Mouse (Mus musculus) heart, postnatal 4 days (tissue): Measurements from ENCODE around the gene Fam205a3. TPM values are rescaled to one million over a fixed set of nuclear protein-coding genes. Genes with fewer than 3 reads are reported as not detected.
"Not testable (repeated sequence)": the region's sequence is repeated elsewhere in the genome, so short reads cannot be mapped to it uniquely, and the experiment has no call there.

Experiments
- DNase-seq: peaks from one replicate; pipeline ENCODE4 v3.0.0; 2021
- total RNA-seq, 2 experiments: library from RNA; stranded (reverse); gene quantifications; 2 replicates each; pipeline ENCODE4 v1.2.3; 2021

Gene Fam205a3
- not detected for total RNA-seq

- not testable (repeated sequence) for DNase-seq
Observed at GRCm38 (mm10) chr4:42318034-42318433, at the start of gene Fam205a3. Fam205a3 (plus strand) TSS chr4:42318334.

- DNase-seq: not testable (repeated sequence)
Observed at GRCm38 (mm10) chr4:42293967-42294366, 24.2 kb upstream of the Fam205a3 start, which contains the start of gene Gm21953. Gm21953 (plus strand) TSS chr4:42294267.

Other genes starting within 250 kb of the Fam205a3 start
- gene Gm3893, start 227.1 kb upstream of the Fam205a3 start, total RNA-seq: not detected
- gene Gm13304, start 203.5 kb upstream of the Fam205a3 start, total RNA-seq: 1 to 10 TPM; 6.4 to 9.6 TPM
- not detected for gene Gm13306, start 164.9 kb upstream of the Fam205a3 start, total RNA-seq
- not detected for gene Gm13305, start 149.7 kb upstream of the Fam205a3 start, total RNA-seq
- under 1 TPM in 1 of 2 experiments, not detected in 1; 0.17 TPM for gene Gm10600, start 77.7 kb upstream of the Fam205a3 start, total RNA-seq
- gene Ccl21b, start 62.6 kb upstream of the Fam205a3 start, total RNA-seq: not detected
- not detected for gene Gm21953, start 24.1 kb upstream of the Fam205a3 start, total RNA-seq
- not detected for gene Gm21586, start 121.0 kb downstream of the Fam205a3 start, total RNA-seq
- gene Gm2163, start 148.4 kb downstream of the Fam205a3 start, total RNA-seq: under 1 TPM in 1 of 2 experiments, not detected in 1; 0.12 TPM
- gene Fam205a2, start 209.8 kb downstream of the Fam205a3 start, total RNA-seq: not detected